Mouse (Mus musculus) forebrain, embryonic 11.5 days (tissue): ENCODE results near the gene 7530416G11Rik. TPM values are rescaled to one million over a fixed set of nuclear protein-coding genes. Genes with fewer than 3 reads are reported as not detected.

Source experiments
- ATAC-seq: fragments of 200-750 bp; cut with Nextera tagmentation; replicated peaks from 2 replicates; pipeline ENCODE4 v1.8.0; 2017; ENCODE audit warnings: moderate TSS enrichment; ENCODE audit not compliant: low FRiP score
- DNase-seq: peaks from one replicate; pipeline ENCODE4 v3.0.0-alpha.2; 2017; ENCODE audit warnings: low spot score
- H3K27ac ChIP-seq: fragments of 300-500 bp; sonication (generic); 2 replicates; pipeline ENCODE4 v1.5.1; 2014; ENCODE audit warnings: low read depth, low read length
- H3K27me3 ChIP-seq: fragments of 300-500 bp; sonication (generic); 2 replicates; pipeline ENCODE4 v1.6.1; 2014; ENCODE audit warnings: mild to moderate bottlenecking, low read length, mixed read lengths; ENCODE audit not compliant: control insufficient read depth, insufficient read depth
- H3K36me3 ChIP-seq: fragments of 300-500 bp; sonication (generic); 2 replicates; pipeline ENCODE4 v1.6.1; 2014; ENCODE audit warnings: mild to moderate bottlenecking, low read length, moderate library complexity, mixed read lengths; ENCODE audit not compliant: control insufficient read depth, insufficient read depth
- H3K4me1 ChIP-seq: fragments of 300-500 bp; sonication (generic); replicated peaks from 2 replicates; pipeline ENCODE4 v1.6.1; 2014; ENCODE audit warnings: low read length, mixed read lengths; ENCODE audit not compliant: control insufficient read depth, insufficient read depth
- H3K4me2 ChIP-seq: fragments of 300-500 bp; sonication (generic); 2 replicates; pipeline ENCODE4 v1.6.1; 2014; ENCODE audit warnings: low read depth, mild to moderate bottlenecking, low read length, moderate library complexity, mixed read lengths; ENCODE audit not compliant: severe bottlenecking
- H3K4me3 ChIP-seq: fragments of 300-500 bp; sonication (generic); 2 replicates; pipeline ENCODE4 v1.5.1; 2014; ENCODE audit warnings: low read depth, low read length
- H3K9ac ChIP-seq: fragments of 300-500 bp; sonication (generic); 2 replicates; pipeline ENCODE4 v1.6.1; 2014; ENCODE audit warnings: low read length
- H3K9me3 ChIP-seq: fragments of 300-500 bp; sonication (generic); 2 replicates; pipeline ENCODE4 v1.6.1; 2016; ENCODE audit warnings: low read length, mixed read lengths; ENCODE audit not compliant: control insufficient read depth
- WGBS: fragments of 180-500 bp; shearing (Covaris S2); extraction: QIAGEN DNeasy Blood & Tissue Kit; methylation state at CpG from one replicate; pipeline ENCODE4 v1.1.7; 2014; 5-methylcytosine and 5-hydroxymethylcytosine counted together
- polyA plus RNA-seq: library from polyadenylated mRNA; unstranded; fragments of >200 nt; fragmentation: Nextera tagmentation; extraction: Ambion mirVana; gene quantifications from 2 replicates; pipeline ENCODE4 v1.2.1, GENCODE M21; 2014

The 7530416G11Rik gene
- polyA plus RNA-seq, 1 experiment from 2014 or later = not detected

DNA sequence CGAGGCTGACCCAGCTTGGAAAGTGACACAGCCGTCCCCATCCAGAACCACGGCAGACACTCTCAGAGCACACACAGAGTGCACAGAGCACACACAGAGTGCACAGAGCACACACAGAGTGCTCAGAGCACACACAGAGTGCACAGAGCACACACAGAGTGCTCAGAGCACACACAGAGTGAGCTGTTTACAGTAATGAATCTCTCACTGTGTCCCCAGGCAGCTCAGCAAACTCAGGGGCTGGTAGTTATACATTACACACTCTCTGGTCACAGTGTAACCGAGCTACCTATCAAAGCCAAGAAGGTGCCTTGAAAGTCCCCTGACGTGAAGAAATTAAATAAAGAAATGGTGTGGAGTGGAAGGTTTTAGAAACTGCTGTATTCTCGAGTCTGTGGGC, 33.6 kb downstream of the 7530416G11Rik start:
- no peak overlapping the region for H3K27ac ChIP-seq
- H3K27me3 ChIP-seq = peaks cover 17% of the 10 kb centered on the region

DNA sequence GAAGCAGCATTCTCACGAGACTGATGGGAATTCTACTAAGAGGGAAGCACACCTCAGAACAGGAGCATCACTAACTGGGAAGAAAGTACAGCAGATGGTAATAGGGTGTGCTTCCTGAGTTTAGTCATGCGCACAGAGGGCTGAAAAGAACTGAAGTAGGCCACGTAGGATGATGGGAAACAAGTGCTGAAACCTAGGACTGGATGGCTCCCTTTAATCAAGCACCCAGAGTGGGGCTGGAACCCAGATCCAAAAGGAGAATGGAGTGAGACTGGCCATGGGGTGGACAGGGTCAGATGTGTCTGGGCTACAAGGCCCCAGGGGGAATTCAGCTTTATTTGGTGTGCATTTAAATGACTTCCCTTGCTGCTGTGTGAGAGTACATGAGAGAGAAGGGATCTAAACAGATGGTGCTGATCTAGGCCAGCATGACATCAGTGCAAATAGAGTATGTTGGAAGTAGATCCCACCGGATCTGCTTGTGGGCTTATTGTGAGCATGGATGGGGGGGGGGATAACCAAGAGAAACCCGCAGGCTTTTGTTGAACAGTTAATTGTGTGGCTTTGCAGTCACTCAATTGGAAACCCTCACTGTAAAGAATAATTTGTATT, 36.5 kb downstream of the 7530416G11Rik start:
- Histone ChIP-seq H3K4me3 (no peak overlapping the region), H3K36me3 (peaks cover 3% of the 10 kb centered on the region; the same call in 1 of the 2 replicates), H3K9ac (no peak overlapping the region), H3K4me2 (no peak overlapping the region), H3K4me1 (peaks cover 35% of the 10 kb centered on the region), H3K27ac (no peak overlapping the region), H3K9me3 (no peaks in the 10 kb centered on the region), H3K27me3 (peaks cover 17% of the 10 kb centered on the region)
- ATAC-seq (no peak), DNase-seq (peak; percentile 42)
- whole genome bisulfite sequencing = 87% methylated on average over 5 of the region's 5 CpGs

More for the DNA sequence above, 33.6 kb downstream of the 7530416G11Rik start:
- H3K36me3 ChIP-seq = peaks cover 3% of the 10 kb centered on the region; the same call in 1 of the 2 replicates
- H3K4me1 ChIP-seq = peaks cover 14% of the 10 kb centered on the region
- H3K4me3 ChIP-seq = no peak overlapping the region
- H3K9ac ChIP-seq = no peak overlapping the region
- WGBS = 83% methylated on average over 6 of the region's 6 CpGs
- H3K9me3 ChIP-seq = no peaks in the 10 kb centered on the region
- no peak overlapping the region for H3K4me2 ChIP-seq
- ATAC-seq = no peak
- DNase-seq = peak; percentile 35

DNA sequence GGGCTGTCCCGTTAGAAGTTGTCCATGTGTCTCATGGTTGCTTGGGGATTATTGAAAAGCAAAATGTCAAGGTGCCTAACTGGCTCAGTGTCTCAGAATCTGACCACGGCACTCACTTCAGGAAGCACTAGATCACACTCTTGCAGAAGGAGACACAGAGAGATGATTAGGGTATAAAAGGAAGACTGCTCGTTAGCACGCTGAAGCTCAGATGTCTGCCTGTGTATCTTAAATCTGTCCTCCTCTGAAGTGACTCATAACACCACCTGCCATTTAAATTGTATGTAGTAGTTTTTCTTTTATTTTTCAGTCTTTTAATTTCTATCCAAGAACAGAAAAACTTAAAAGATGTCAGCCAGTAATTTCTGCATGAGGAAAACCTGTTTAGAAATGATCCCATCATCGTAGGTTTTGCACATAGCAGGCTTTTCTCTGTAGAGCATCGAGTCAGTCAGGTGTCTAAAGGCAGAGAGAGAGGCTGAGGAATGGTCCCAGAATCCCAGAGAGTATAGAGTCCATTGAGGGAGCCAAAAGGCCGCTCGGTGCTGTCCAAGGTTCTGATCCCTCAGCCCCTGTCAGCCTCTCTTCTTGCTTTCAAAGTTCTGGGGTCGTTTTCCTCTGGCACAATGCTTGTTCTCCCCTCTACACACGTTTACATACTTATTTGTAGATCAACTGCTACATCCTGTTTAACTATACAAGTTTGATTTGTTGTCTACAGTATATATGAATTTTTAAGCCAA, 38.0 kb downstream of the 7530416G11Rik start:
- 24% methylated on average over 10 of the region's 10 CpGs for WGBS
- Histone ChIP-seq H3K9ac (peak overlapping the region; percentile 20; the same call in 1 of the 2 replicates), H3K4me1 (peaks cover 48% of the 10 kb centered on the region), H3K27ac (peak overlapping the region; percentile 82), H3K4me3 (no peak overlapping the region), H3K36me3 (peaks cover 3% of the 10 kb centered on the region; the same call in 1 of the 2 replicates), H3K9me3 (no peaks in the 10 kb centered on the region), H3K4me2 (peak overlapping the region; percentile 6; the same call in 1 of the 2 replicates), H3K27me3 (peaks cover 17% of the 10 kb centered on the region)
- DNase-seq = peak; percentile 66
- no peak for ATAC-seq

DNA sequence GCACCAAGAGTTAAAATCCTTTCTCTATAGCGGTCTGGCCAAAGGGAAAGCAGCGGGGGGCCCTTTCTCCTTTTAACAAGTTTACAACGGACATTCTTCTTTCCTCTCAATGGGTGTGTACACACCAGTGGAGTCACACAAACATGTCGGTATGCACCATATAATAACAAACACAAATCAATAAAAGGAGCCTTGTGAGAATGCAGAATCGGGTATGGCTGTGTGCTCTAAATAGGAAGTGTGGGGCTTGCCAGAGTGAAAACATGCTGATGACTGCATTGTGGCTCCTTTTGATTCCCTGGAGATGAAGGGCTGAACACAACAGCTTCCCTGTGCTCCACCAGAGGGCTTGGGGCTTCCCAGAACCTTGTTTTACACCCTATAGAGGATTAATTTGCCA, 38.8 kb downstream of the 7530416G11Rik start:
- Histone ChIP-seq H3K4me1 (peaks cover 56% of the 10 kb centered on the region), H3K27me3 (peaks cover 17% of the 10 kb centered on the region), H3K4me3 (no peak overlapping the region), H3K9me3 (no peaks in the 10 kb centered on the region), H3K4me2 (no peak overlapping the region; the same call in 1 of the 2 replicates), H3K27ac (peak overlapping the region; percentile 82), H3K36me3 (peaks cover 3% of the 10 kb centered on the region; the same call in 1 of the 2 replicates), H3K9ac (no peak overlapping the region)
- ATAC-seq (peak; percentile 69), DNase-seq (peak; percentile 87)
- 3% methylated on average over 5 of the region's 5 CpGs for WGBS

- 19% methylated on average over 13 of the region's 13 CpGs for WGBS
- Histone ChIP-seq H3K9me3 (no peaks in the 10 kb centered on the region), H3K4me3 (no peak overlapping the region), H3K4me2 (no peak overlapping the region), H3K27me3 (peaks cover 15% of the 10 kb centered on the region), H3K9ac (peak overlapping the region; percentile 1; the same call in 1 of the 2 replicates), H3K36me3 (peaks cover 3% of the 10 kb centered on the region; the same call in 1 of the 2 replicates), H3K4me1 (peaks cover 63% of the 10 kb centered on the region), H3K27ac (peak overlapping the region; percentile 93)
- DNase-seq = peak; percentile 51
- ATAC-seq = peak; percentile 19
Observed at GRCm38 (mm10) chr15:85463027-85463790, 39.8 kb downstream of the 7530416G11Rik start.

DNA sequence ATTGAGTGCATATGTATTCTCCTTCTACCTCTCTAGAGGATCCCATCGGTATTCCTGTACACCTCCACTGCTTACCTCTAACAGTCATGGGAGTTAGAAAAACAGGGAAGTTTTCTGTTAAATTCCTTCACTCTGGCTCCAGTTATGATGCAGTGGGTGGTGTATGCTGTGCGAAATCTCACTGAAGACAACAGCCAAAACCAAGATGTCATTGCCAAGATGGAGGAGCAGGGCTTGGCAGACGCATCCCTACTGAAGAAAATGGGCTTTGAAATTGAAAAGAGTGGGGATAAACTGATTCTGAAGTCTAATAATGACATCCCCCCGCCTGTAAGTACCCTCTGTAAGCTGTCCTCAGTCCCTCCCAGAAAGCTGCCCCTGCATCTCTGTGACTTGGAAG, 40.9 kb downstream of the 7530416G11Rik start:
- no peaks in the 10 kb centered on the region for H3K9me3 ChIP-seq
- ATAC-seq (no peak), DNase-seq (no peak)
- H3K4me3 ChIP-seq = no peak overlapping the region
- 48% methylated on average over 4 of the region's 4 CpGs for WGBS
- H3K27me3 ChIP-seq = peaks cover 15% of the 10 kb centered on the region
- H3K4me1 ChIP-seq = peaks cover 73% of the 10 kb centered on the region
- no peak overlapping the region for H3K4me2 ChIP-seq
- peak overlapping the region; percentile 24; the same call in 1 of the 2 replicates for H3K9ac ChIP-seq
- peaks cover 3% of the 10 kb centered on the region; the same call in 1 of the 2 replicates for H3K36me3 ChIP-seq
- H3K27ac ChIP-seq = peak overlapping the region; percentile 93

- Histone ChIP-seq H3K27me3 (peaks cover 12% of the 10 kb centered on the region), H3K9ac (peak overlapping the region; percentile 24)
- DNase-seq = peak; percentile 72
Observed at GRCm38 (mm10) chr15:85461541-85461940, 41.5 kb downstream of the 7530416G11Rik start.

DNA sequence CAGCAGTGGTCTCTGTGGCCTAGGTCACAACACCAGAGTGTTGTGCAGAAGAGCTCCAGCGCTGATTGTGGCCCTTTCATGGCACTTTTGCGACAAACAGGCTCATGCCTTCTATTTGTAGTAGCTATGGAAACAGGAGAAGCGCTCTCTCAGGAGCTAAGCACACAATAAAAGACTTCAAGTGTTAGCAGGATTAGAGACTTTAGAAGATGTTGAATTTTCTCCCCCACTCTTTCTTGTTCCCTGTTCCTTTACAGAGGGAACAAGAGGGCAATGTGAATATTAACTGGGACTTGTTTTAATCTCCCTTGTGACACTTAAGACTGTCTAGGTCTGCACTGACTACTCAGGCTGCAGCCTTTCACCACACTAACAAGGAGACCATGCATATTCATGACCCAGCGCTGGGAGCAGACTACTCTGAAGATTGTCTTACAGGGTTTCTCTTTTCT, 44.4 kb downstream of the 7530416G11Rik start:
- Histone ChIP-seq H3K9ac (no peak overlapping the region), H3K9me3 (no peaks in the 10 kb centered on the region), H3K36me3 (no peaks in the 10 kb centered on the region), H3K27me3 (no peaks in the 10 kb centered on the region), H3K4me2 (peak overlapping the region; percentile 19), H3K4me1 (peaks cover 68% of the 10 kb centered on the region), H3K4me3 (no peak overlapping the region), H3K27ac (peak overlapping the region; percentile 93)
- DNase-seq (peak; percentile 67), ATAC-seq (peak; percentile 82)
- 13% methylated on average over 4 of the region's 4 CpGs for WGBS

More at GRCm38 (mm10) chr15:85461541-85461940, 41.5 kb downstream of the 7530416G11Rik start:
- Histone ChIP-seq H3K4me1 (peaks cover 77% of the 10 kb centered on the region), H3K9me3 (no peaks in the 10 kb centered on the region), H3K4me3 (no peak overlapping the region), H3K27ac (peak overlapping the region; percentile 93), H3K4me2 (no peak overlapping the region; the same call in 1 of the 2 replicates), H3K36me3 (peaks cover 3% of the 10 kb centered on the region; the same call in 1 of the 2 replicates)
- WGBS = 9% methylated on average over 4 of the region's 4 CpGs
- ATAC-seq = peak; percentile 64
